9 mouse cellular contexts compared by ENCODE assay signal in genomic region chr7:144180885-144181284, GRCm38 (mm10).
DNase-seq lines count a peak whose midpoint lies in the region; ATAC-seq lines count a peak whose summit lies in the region.
"Had no signal": no experiment of that assay in that cellular context is flagged by ENCODE, and none has a peak within 500 bp of the region (broad histone marks: within the 10 kb centered on the region; RNA-seq: fewer than 3 reads in every experiment).

No protein-coding gene starts in this region.

- peak; percentile 66 for ATAC-seq in forebrain, embryonic 13.5 days

- 20% methylated on average over 6 of the region's 6 CpGs for WGBS in forebrain, embryonic 13.5 days

- peaks cover 11% of the 10 kb centered on the region; the same call in 1 of the 2 replicates for H3K27me3 ChIP-seq in forebrain, embryonic 13.5 days

- H3K4me3 ChIP-seq in forebrain, embryonic 13.5 days = no peak overlapping the region
- H3K4me3 ChIP-seq: heart, embryonic 15.5 days had no signal

- H3K9me3 ChIP-seq in forebrain, embryonic 13.5 days (replicated peaks) = no peaks in the 10 kb centered on the region
- H3K9me3 ChIP-seq: heart, embryonic 15.5 days had no signal

- no peak overlapping the region for H3K9ac ChIP-seq in forebrain, embryonic 13.5 days
- H3K9ac ChIP-seq: heart, embryonic 15.5 days had no signal

- peaks cover under 1% of the 10 kb centered on the region; the same call in 1 of the 2 replicates for H3K4me1 ChIP-seq in forebrain, embryonic 13.5 days

- no peaks in the 10 kb centered on the region for H3K36me3 ChIP-seq in forebrain, embryonic 13.5 days (ENCODE audit: poor library complexity, severe bottlenecking)
- H3K36me3 ChIP-seq: heart, embryonic 15.5 days had no signal

- peak; percentile 27 for DNase-seq in urinary bladder, adult 2 months (ENCODE audit: low spot score)
- DNase-seq in urinary bladder, postnatal 10 days (ENCODE audit: low spot score) = no peak
- peak; percentile 78 for DNase-seq in brain, adult 2 months (ENCODE audit: low read depth, low spot score)
- peak; percentile 41 to 79 for DNase-seq in kidney, postnatal 36 days
- peak; percentile 57 for DNase-seq in lung, postnatal 14 days
- peak; percentile 61 for DNase-seq in right cerebral cortex, adult 18-20 months
- no peak for DNase-seq in T-cell, adult 2 months (ENCODE audit: low spot score)

- no peak overlapping the region for H3K27ac ChIP-seq in forebrain, embryonic 13.5 days
- H3K27ac ChIP-seq: heart, embryonic 15.5 days had no signal

- H3K4me2 ChIP-seq in forebrain, embryonic 13.5 days = no peak overlapping the region
- H3K4me2 ChIP-seq: heart, embryonic 15.5 days had no signal

Comparison
In these comparisons a context has a peak if more than half of its experiments do, and no peak if none do; other contexts are left out.
1. DNase-seq: peak in urinary bladder, adult 2 months (single experiment), brain, adult 2 months (single experiment), kidney, postnatal 36 days (2 of 2), lung, postnatal 14 days (single experiment) and right cerebral cortex, adult 18-20 months (single experiment); none in urinary bladder, postnatal 10 days (single experiment) and T-cell, adult 2 months (single experiment).